Mouse (Mus musculus): ENCODE results near the gene Gm30191.
"Not testable (repeated sequence)": the region's sequence is repeated elsewhere in the genome, so short reads cannot be mapped to it uniquely, and the experiment has no call there.

Gene Gm30191

GRCm38 (mm10) chr4:134284942-134285341 lies 38.2 kb downstream of the Gm30191 start:
- DNase-seq (ENCODE audit: low read depth in 1 of 2, low spot score in 2 of 2) = no peak

DNA sequence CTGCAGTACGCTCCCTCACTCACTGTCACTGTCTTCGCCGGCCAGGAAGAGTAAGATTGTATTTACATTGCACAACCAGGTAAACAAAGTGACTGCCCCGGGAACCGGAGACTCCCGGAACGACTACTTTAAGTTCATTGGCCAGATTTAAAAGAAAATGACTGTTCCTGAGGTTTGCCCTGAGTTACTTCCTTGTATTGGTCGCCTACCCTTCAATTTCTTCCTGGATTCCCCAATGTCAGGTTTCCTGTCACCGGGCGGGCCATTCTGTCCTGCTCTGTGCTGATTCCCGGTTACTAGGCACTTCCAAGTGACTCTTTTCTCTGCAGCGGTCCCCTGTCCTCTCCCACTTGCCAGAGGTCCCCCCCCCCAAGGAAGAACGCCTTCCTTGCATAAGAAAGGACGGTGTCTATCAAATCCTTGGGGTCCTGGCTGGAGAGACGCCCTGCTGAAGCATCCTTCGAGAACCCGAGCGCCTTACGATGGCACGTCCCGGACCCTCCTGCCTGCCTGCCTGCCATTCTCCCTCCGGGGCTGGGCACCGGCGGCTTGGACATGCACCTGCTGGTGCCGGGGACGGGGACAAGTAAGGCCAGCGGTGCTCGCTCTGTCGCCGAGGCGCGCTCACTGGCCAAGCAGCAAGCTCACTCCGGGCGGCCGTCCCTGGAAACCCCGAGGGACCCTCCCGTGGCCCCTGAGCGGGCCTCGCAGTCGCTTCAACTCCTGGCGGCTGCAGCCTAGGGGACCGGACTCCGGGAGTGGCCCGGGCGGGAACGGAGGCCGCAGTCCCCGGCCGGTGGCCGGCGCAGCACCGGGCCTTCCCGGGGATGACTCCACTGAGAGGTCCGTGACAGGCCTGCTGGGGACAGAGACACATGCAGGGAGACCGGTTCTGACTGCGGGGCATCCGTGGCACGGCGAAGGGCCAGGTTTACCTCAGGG lies 39.8 kb downstream of the Gm30191 start:
- no peak for DNase-seq (ENCODE audit: low read depth in 1 of 2, low spot score in 2 of 2)

DNA sequence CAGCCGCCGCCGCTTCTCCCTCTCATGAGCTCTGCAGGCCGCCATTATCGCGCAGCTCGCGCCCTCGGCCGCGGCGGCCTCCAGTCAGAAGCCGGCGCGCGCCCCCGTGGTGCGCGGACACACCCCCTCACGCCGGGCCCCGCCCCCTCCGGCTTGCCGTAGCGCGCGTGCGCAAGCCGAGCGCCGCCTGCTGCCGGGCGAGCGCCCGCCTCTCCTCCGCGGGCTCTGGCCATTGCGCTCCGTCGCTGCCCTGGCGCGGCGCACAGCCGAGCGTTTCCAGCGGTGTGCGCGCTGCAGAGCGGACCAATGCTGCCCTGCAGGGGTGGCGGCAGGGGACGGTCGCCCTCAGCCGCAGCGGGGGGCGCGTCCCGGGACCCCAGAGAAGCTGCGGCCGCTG lies 40.4 kb downstream of the Gm30191 start:
- peak; percentile 88 to 96 for DNase-seq (ENCODE audit: low read depth in 1 of 2, low spot score in 2 of 2)

DNA sequence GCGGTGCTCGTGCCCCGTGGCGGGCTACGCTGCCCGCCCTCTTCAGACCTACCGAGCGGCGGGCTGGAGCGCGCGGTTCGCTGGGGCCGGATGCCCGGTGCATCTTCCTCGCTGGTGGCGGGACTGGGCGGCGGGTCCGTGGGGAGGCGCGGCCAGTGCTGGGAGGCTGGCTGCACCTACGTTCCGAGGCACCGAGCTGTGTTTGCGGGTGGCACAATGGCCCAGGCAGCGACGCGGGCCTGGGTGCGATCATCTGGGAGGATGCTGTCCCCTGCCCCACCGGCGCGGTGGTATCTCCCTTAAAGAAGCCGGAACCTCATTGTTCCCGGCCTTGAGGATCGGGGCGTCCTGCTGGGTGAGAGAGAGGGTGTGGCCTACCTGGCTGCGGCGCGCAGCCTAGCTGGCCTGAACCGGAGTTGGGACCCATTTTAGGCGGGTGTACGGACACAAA lies 40.9 kb downstream of the Gm30191 start, which contains the start of gene Pdik1l:
Gene Pdik1l, minus strand, starts transcription at position 321 of the 451 bp plus-strand sequence.
- peak in 1 of 2 experiments; percentile 38 for DNase-seq (ENCODE audit: low read depth in 1 of 2, low spot score in 2 of 2)

DNA sequence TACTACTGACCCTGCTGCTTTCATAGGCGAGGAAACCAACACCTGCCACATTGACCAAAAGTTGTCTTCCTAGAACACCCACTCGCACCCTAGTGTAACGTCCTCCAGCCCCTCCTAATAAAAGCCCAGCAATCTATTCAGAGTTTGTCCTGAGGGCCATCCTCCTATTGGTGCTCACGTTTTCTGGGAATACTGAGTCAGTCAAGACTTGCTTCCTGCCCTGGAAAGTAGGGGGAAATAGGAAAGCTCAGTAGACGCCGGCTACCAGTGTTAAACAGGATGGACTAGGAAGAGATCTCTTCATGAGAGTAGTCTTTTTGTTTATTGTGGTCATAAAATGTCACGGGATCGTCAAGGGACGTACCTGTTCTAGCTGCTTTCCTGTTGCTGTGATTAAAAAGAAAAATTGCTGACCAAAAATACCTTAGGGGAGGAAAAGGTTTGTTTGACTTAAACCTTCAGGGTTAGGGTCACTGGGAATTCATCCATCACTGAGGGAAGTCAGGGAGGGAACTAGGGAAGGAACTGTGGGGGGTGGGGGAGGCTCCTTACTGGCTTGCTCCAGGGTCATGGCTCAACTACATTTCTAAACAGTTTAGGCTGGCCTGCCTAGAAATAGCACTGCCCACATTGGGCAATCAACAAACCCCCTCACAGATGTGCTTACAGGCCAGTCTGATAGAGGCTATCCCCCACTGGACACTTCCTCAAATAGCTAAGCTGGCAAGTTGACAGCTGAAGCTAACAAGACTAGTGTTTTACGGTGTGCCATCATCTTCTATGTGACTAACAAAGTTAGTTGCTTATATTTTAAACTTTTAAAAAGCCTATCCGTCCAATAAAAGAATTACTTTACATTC lies 41.9 kb downstream of the Gm30191 start:
- no peak for DNase-seq (ENCODE audit: low read depth in 1 of 2, low spot score in 2 of 2)

DNA sequence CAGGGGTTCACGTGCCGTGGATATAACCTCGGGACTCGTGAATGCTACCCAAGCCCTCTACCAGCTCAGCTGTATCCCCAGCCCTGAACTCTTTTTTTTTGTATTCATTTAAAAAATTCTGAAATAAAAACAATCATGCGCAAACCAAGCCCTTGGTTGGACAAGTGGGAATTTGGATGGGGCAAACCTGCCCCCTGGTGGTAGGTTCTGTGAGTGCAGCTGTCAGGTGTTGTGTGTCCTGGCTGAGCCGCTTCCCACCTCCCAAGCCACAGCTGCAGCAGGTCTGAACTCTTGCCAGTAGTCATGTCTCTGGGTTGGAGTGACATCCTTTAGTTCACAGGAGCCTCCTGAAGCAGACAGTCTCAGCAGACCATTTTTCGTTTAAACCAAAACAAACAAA lies 45.3 kb downstream of the Gm30191 start:
- DNase-seq (ENCODE audit: low read depth in 1 of 2, low spot score in 2 of 2) = peak in 1 of 2 experiments; percentile 65

GRCm38 (mm10) chr4:134293061-134293691 lies 46.4 kb downstream of the Gm30191 start:
- no peak for DNase-seq (ENCODE audit: low read depth in 1 of 2, low spot score in 2 of 2)

GRCm38 (mm10) chr4:134293692-134294163 lies 47.0 kb downstream of the Gm30191 start:
- no peak for DNase-seq (ENCODE audit: low read depth in 1 of 2, low spot score in 2 of 2)

- not testable (repeated sequence) for DNase-seq (ENCODE audit: low read depth in 1 of 2, low spot score in 2 of 2)
Measured at GRCm38 (mm10) chr4:134296096-134296495, 49.4 kb downstream of the Gm30191 start.

DNA sequence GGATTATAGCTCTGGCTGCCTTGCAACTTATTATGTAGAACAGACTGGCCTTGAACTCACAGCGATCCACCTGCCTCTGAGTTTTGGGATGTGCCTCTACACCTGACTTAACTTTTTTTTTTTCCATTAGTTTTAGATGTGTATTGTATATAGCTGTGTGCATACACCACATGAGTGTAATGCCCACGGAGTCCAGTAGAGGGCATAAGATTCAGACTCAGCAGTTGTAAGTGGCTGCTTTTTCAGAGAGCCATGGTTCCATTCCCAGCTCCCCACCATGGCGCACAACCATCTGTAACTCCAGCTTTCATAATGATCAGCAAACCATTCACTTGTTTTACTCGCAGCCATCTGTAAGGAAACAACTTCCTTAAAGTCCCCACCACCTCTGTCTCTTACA lies 49.8 kb downstream of the Gm30191 start:
- no peak for DNase-seq (ENCODE audit: low read depth in 1 of 2, low spot score in 2 of 2)

DNA sequence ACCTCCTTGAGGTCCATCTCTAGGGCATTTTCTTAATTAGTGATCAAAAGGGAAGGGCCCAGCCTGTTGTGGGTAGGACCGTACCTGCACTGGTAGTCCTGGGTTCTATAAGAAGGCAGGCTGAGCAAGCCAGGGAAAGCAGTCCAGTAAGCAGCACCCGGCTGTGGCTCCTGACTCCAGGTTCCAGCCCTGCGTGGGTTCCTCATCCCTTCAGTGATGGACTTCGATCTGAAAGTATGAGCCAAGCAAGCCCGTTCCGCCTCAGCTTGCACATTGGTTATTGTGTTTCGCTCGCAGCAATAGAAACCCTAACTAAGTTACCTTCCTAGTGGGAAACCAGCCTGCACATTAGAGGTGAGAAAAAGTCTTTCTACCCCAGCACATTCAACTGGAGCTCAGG lies 50.6 kb downstream of the Gm30191 start:
- no peak for DNase-seq (ENCODE audit: low read depth in 1 of 2, low spot score in 2 of 2)

- DNase-seq (ENCODE audit: low read depth in 1 of 2, low spot score in 2 of 2) = no peak
Measured at GRCm38 (mm10) chr4:134298626-134299497, 52.1 kb downstream of the Gm30191 start.

GRCm38 (mm10) chr4:134299498-134299810 lies 52.7 kb downstream of the Gm30191 start:
- no peak for DNase-seq (ENCODE audit: low read depth in 1 of 2, low spot score in 2 of 2)
